Mouse (Mus musculus): ENCODE measurements around the gene Sik1. TPM values are rescaled to one million over a fixed set of nuclear protein-coding genes. Genes with fewer than 3 reads are reported as not detected.

Sik1 gene
- polyA plus RNA-seq, 1 experiment from 2014 or later: 25.0 TPM

GRCm38 (mm10) chr17:31854770-31855596, 621 bp downstream of the Sik1 start:
- no peak for TF ChIP-seq CTCF (IDR thresholded peaks at IDR 0.05; ENCODE audit: low read depth)
- Histone ChIP-seq H3K4me1 (ENCODE audit: insufficient read depth) (peaks cover 18% of the 10 kb centered on the region), H3K36me3 (ENCODE audit: insufficient read depth) (peaks cover 31% of the 10 kb centered on the region), H3K27ac (ENCODE audit: low read depth) (peak overlapping the region; percentile 86), H3K9ac (peak overlapping the region; percentile 94), H3K27me3 (ENCODE audit: insufficient read depth, low read length) (no peaks in the 10 kb centered on the region), H3K4me3 (ENCODE audit: low read depth, low read length) (peak overlapping the region; percentile 94), H3K9me3 (ENCODE audit: low read depth, low read length) (no peaks in the 10 kb centered on the region), H3K4me2 (peak overlapping the region; percentile 84)
- DNase-seq (peak; percentile 56), ATAC-seq (ENCODE audit: insufficient read depth) (peak; percentile 10; the same call in 1 of the 2 replicates)
- under 1% methylated on average over 71 of the region's 73 CpGs for WGBS

- peak; percentile 62 for DNase-seq
- 19% methylated on average over 17 of the region's 17 CpGs for WGBS
- Histone ChIP-seq H3K4me2 (peak overlapping the region; percentile 84), H3K4me3 (ENCODE audit: low read depth, low read length) (peak overlapping the region; percentile 94), H3K36me3 (ENCODE audit: insufficient read depth) (peaks cover 45% of the 10 kb centered on the region), H3K27ac (ENCODE audit: low read depth) (peak overlapping the region; percentile 44), H3K4me1 (ENCODE audit: insufficient read depth) (peaks cover 18% of the 10 kb centered on the region), H3K9ac (peak overlapping the region; percentile 94), H3K9me3 (ENCODE audit: low read depth, low read length) (no peaks in the 10 kb centered on the region), H3K27me3 (ENCODE audit: insufficient read depth, low read length) (no peaks in the 10 kb centered on the region)
- ATAC-seq (ENCODE audit: insufficient read depth): no peak
- TF ChIP-seq CTCF (IDR thresholded peaks at IDR 0.05; ENCODE audit: low read depth): no peak
Observed at GRCm38 (mm10) chr17:31853448-31854188, 2.0 kb downstream of the Sik1 start.

GRCm38 (mm10) chr17:31852782-31853447, 2.7 kb downstream of the Sik1 start:
- peak overlapping the region; percentile 84 for H3K4me2 ChIP-seq
- TF ChIP-seq CTCF (IDR thresholded peaks at IDR 0.05; ENCODE audit: low read depth): no peak
- peak overlapping the region; percentile 94 for H3K9ac ChIP-seq
- H3K4me3 ChIP-seq (ENCODE audit: low read depth, low read length): peak overlapping the region; percentile 94
- no peak for DNase-seq
- peaks cover 52% of the 10 kb centered on the region for H3K36me3 ChIP-seq (ENCODE audit: insufficient read depth)
- H3K9me3 ChIP-seq (ENCODE audit: low read depth, low read length): no peaks in the 10 kb centered on the region
- peaks cover 18% of the 10 kb centered on the region for H3K4me1 ChIP-seq (ENCODE audit: insufficient read depth)
- ATAC-seq (ENCODE audit: insufficient read depth): no peak
- 25% methylated on average over 12 of the region's 12 CpGs for WGBS
- no peaks in the 10 kb centered on the region for H3K27me3 ChIP-seq (ENCODE audit: insufficient read depth, low read length)
- H3K27ac ChIP-seq (ENCODE audit: low read depth): peak overlapping the region; percentile 44

- Histone ChIP-seq H3K27me3 (ENCODE audit: insufficient read depth, low read length) (no peaks in the 10 kb centered on the region), H3K4me1 (ENCODE audit: insufficient read depth) (peaks cover 13% of the 10 kb centered on the region), H3K9ac (no peak overlapping the region), H3K9me3 (ENCODE audit: low read depth, low read length) (no peaks in the 10 kb centered on the region), H3K4me3 (ENCODE audit: low read depth, low read length) (no peak overlapping the region), H3K36me3 (ENCODE audit: insufficient read depth) (peaks cover 62% of the 10 kb centered on the region), H3K27ac (ENCODE audit: low read depth) (no peak overlapping the region), H3K4me2 (peak overlapping the region; percentile 35; the same call in 1 of the 2 replicates)
- no peak for TF ChIP-seq CTCF (IDR thresholded peaks at IDR 0.05; ENCODE audit: low read depth)
- 69% methylated on average over 6 of the region's 6 CpGs for WGBS
- no peak for ATAC-seq (ENCODE audit: insufficient read depth)
- DNase-seq: no peak
Observed at GRCm38 (mm10) chr17:31851816-31852476, 3.7 kb downstream of the Sik1 start.

- ATAC-seq (ENCODE audit: insufficient read depth) (no peak), DNase-seq (no peak)
- Histone ChIP-seq H3K27me3 (ENCODE audit: insufficient read depth, low read length) (no peaks in the 10 kb centered on the region), H3K27ac (ENCODE audit: low read depth) (no peak overlapping the region), H3K4me3 (ENCODE audit: low read depth, low read length) (no peak overlapping the region), H3K9ac (no peak overlapping the region), H3K36me3 (ENCODE audit: insufficient read depth) (peaks cover 76% of the 10 kb centered on the region), H3K4me1 (ENCODE audit: insufficient read depth) (peaks cover 6% of the 10 kb centered on the region; the same call in 1 of the 2 replicates), H3K9me3 (ENCODE audit: low read depth, low read length) (no peaks in the 10 kb centered on the region), H3K4me2 (no peak overlapping the region)
- TF ChIP-seq CTCF (IDR thresholded peaks at IDR 0.05; ENCODE audit: low read depth): no peak
- WGBS: 84% methylated on average over 17 of the region's 17 CpGs
Observed at GRCm38 (mm10) chr17:31850457-31850980, 5.1 kb downstream of the Sik1 start.

- peaks cover 16% of the 10 kb centered on the region for H3K4me1 ChIP-seq (ENCODE audit: insufficient read depth)
- 78% methylated on average over 13 of the region's 13 CpGs for WGBS
- no peak overlapping the region for H3K9ac ChIP-seq
- H3K9me3 ChIP-seq (ENCODE audit: low read depth, low read length): no peaks in the 10 kb centered on the region
- H3K27ac ChIP-seq (ENCODE audit: low read depth): no peak overlapping the region
- H3K27me3 ChIP-seq (ENCODE audit: insufficient read depth, low read length): no peaks in the 10 kb centered on the region
- H3K4me3 ChIP-seq (ENCODE audit: low read depth, low read length): no peak overlapping the region
- peaks cover 91% of the 10 kb centered on the region for H3K36me3 ChIP-seq (ENCODE audit: insufficient read depth)
- ATAC-seq (ENCODE audit: insufficient read depth) (no peak), DNase-seq (no peak)
- no peak overlapping the region for H3K4me2 ChIP-seq
- TF ChIP-seq CTCF (IDR thresholded peaks at IDR 0.05; ENCODE audit: low read depth): no peak
Observed at GRCm38 (mm10) chr17:31846970-31847369, 8.6 kb downstream of the Sik1 start.
